Mouse (Mus musculus) c-Kit-positive CD71-positive TER-119-negative erythroid progenitor cells, embryonic 14.5 days (primary cell): ENCODE data around the gene Rgma.

Experiments used
- DNase-seq: peaks from one replicate; pipeline ENCODE4 v3.0.0-alpha.2; 2013; ENCODE audit warnings: low read depth

Rgma gene

GRCm38 (mm10) chr7:73375257-73376100 lies at the start of gene Rgma:
Rgma (plus strand) TSS chr7:73375509.
- no peak for DNase-seq

GRCm38 (mm10) chr7:73326236-73326635 lies 49.1 kb upstream of the Rgma start:
- no peak for DNase-seq

- DNase-seq, result no peak
Observed at GRCm38 (mm10) chr7:73326680-73327079, 48.6 kb upstream of the Rgma start.

- no peak for DNase-seq
Observed at GRCm38 (mm10) chr7:73327193-73327592, 48.1 kb upstream of the Rgma start.

GRCm38 (mm10) chr7:73327652-73328051 lies 47.7 kb upstream of the Rgma start:
- DNase-seq, result no peak

- DNase-seq, result no peak
Observed at GRCm38 (mm10) chr7:73328653-73329207, 46.6 kb upstream of the Rgma start.

- no peak for DNase-seq
Observed at GRCm38 (mm10) chr7:73330754-73331153, 44.6 kb upstream of the Rgma start.

GRCm38 (mm10) chr7:73331645-73332044 lies 43.7 kb upstream of the Rgma start:
- no peak for DNase-seq

GRCm38 (mm10) chr7:73333398-73333988 lies 41.8 kb upstream of the Rgma start:
- no peak for DNase-seq

- no peak for DNase-seq
Observed at GRCm38 (mm10) chr7:73334883-73335282, 40.4 kb upstream of the Rgma start.

- no peak for DNase-seq
Observed at GRCm38 (mm10) chr7:73336380-73336779, 38.9 kb upstream of the Rgma start.

GRCm38 (mm10) chr7:73338353-73338752 lies 37.0 kb upstream of the Rgma start:
- no peak for DNase-seq

GRCm38 (mm10) chr7:73343852-73344251 lies 31.5 kb upstream of the Rgma start:
- DNase-seq, result no peak

- no peak for DNase-seq
Observed at GRCm38 (mm10) chr7:73348585-73349124, 26.7 kb upstream of the Rgma start.

GRCm38 (mm10) chr7:73349158-73349557 lies 26.2 kb upstream of the Rgma start:
- DNase-seq, result no peak

- no peak for DNase-seq
Observed at GRCm38 (mm10) chr7:73355229-73355628, 20.1 kb upstream of the Rgma start.

GRCm38 (mm10) chr7:73356901-73357300 lies 18.4 kb upstream of the Rgma start:
- no peak for DNase-seq

- no peak for DNase-seq
Observed at GRCm38 (mm10) chr7:73357626-73358025, 17.7 kb upstream of the Rgma start.

- no peak for DNase-seq
Observed at GRCm38 (mm10) chr7:73365511-73365910, 9.8 kb upstream of the Rgma start.

GRCm38 (mm10) chr7:73365965-73366364 lies 9.3 kb upstream of the Rgma start:
- DNase-seq, result no peak

GRCm38 (mm10) chr7:73367681-73368464 lies 7.4 kb upstream of the Rgma start:
- no peak for DNase-seq

GRCm38 (mm10) chr7:73369992-73370391 lies 5.3 kb upstream of the Rgma start:
- DNase-seq, result no peak
